Mouse (Mus musculus) thymus, postnatal 0 days (tissue): ENCODE measurements around the gene Gm2431. TPM values are rescaled to one million over a fixed set of nuclear protein-coding genes. Genes with fewer than 3 reads are reported as not detected.

Experiments
- DNase-seq: peaks from one replicate; pipeline ENCODE4 v3.0.0-alpha.2; 2015; ENCODE audit warnings: low spot score
- polyA plus RNA-seq: library from polyadenylated mRNA; unstranded; fragments of >200 nt; fragmentation: Nextera tagmentation; extraction: Ambion mirVana; gene quantifications from 2 replicates; pipeline ENCODE4 v1.2.1, GENCODE M21; 2015

Gene Gm2431
- polyA plus RNA-seq, 1 experiment from 2014 or later: not detected

DNA sequence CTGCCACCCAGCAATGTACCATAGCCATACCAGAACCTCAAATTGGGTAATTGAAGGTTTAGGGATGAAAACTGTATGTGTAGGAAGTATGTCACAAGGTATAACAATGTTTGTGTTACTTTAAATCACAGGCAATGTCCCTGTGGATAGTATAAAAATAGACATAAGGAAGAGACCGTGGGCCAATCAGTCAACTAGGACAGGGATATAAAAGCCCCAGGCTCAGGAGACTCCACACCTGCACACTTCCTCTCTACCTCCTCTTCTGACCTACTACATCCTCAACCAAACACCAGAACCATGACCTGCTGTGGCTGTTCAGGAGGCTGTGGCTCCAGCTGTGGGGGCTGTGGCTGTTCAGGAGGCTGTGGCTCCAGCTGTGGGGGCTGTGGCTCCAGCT is 46.6 kb downstream of the Gm2431 start, which contains the start of gene Gm7579:
Gm7579 (plus strand) TSS at position 301 of the 400 bp plus-strand sequence.
- no peak for DNase-seq

Other genes starting within 250 kb of the Gm2431 start
- 92.2 and 93.5 TPM in 2 replicates for gene Mob2, start 197.3 kb downstream of the Gm2431 start, polyA plus RNA-seq
- 0.34 and 0.58 TPM in 2 replicates for gene Dusp8, start 162.5 kb downstream of the Gm2431 start, polyA plus RNA-seq
- not detected in 2 replicates for gene Gm45618, start 137.6 kb downstream of the Gm2431 start, polyA plus RNA-seq
- gene Gm39115, start 122.3 kb downstream of the Gm2431 start, polyA plus RNA-seq: not detected in 2 replicates
- not detected in 2 replicates for gene Gm45337, start 113.7 kb downstream of the Gm2431 start, polyA plus RNA-seq
- gene Gm29735, start 101.2 kb downstream of the Gm2431 start, polyA plus RNA-seq: not detected in 2 replicates
- gene Gm4553, start 92.6 kb downstream of the Gm2431 start, polyA plus RNA-seq: not detected in 2 replicates
- gene Krtap5-2, start 82.3 kb downstream of the Gm2431 start, polyA plus RNA-seq: not detected in 2 replicates
- not detected in 2 replicates for gene Gm10153, start 68.0 kb downstream of the Gm2431 start, polyA plus RNA-seq
- not detected in 2 replicates for gene Krtap5-3, start 57.0 kb downstream of the Gm2431 start, polyA plus RNA-seq
- not detected in 2 replicates for gene Gm7579, start 46.5 kb downstream of the Gm2431 start, polyA plus RNA-seq
- gene Krtap5-5, start 28.4 kb downstream of the Gm2431 start, polyA plus RNA-seq: 0.16 TPM in 1 of 2 replicates, not detected in the other
- not detected in 2 replicates for gene Gm40460, start 17.3 kb downstream of the Gm2431 start, polyA plus RNA-seq
- gene Gm4559, start 16.0 kb upstream of the Gm2431 start, polyA plus RNA-seq: not detected in 2 replicates
- not detected in 2 replicates for gene Krtap5-1, start 38.8 kb upstream of the Gm2431 start, polyA plus RNA-seq
- gene Krtap5-4, start 45.2 kb upstream of the Gm2431 start, polyA plus RNA-seq: not detected in 2 replicates
- gene Ifitm10, start 115.4 kb upstream of the Gm2431 start, polyA plus RNA-seq: 8.5 and 10.6 TPM in 2 replicates
- gene Gm49369, start 124.3 kb upstream of the Gm2431 start, polyA plus RNA-seq: 5.1 TPM in 1 of 2 replicates, not detected in the other
- 395 and 403 TPM in 2 replicates for gene Ctsd, start 129.7 kb upstream of the Gm2431 start, polyA plus RNA-seq
- 0.34 and 0.75 TPM in 2 replicates for gene Syt8, start 176.5 kb upstream of the Gm2431 start, polyA plus RNA-seq
- 14.1 and 14.3 TPM in 2 replicates for gene Tnni2, start 183.5 kb upstream of the Gm2431 start, polyA plus RNA-seq
- 655 and 664 TPM in 2 replicates for gene Lsp1, start 202.5 kb upstream of the Gm2431 start, polyA plus RNA-seq
- 4.7 and 5.2 TPM in 2 replicates for gene Tnnt3, start 240.5 kb upstream of the Gm2431 start, polyA plus RNA-seq